Mouse (Mus musculus) kidney, postnatal 25 days (tissue): Measurements from ENCODE around the gene Gm28053.

Experiments
- DNase-seq, 2 experiments: peaks; one replicate each; pipeline ENCODE4 v3.0.0; 2021; ENCODE audit warnings: mixed read lengths in 2 of 2

Gm28053 gene

GRCm38 (mm10) chr6:48692962-48693361, 25.4 kb upstream of the Gm28053 start:
- DNase-seq, result no peak

- no peak for DNase-seq
These were observed 21.4 kb upstream of the Gm28053 start for GRCm38 (mm10) chr6:48696830-48697554.

DNA sequence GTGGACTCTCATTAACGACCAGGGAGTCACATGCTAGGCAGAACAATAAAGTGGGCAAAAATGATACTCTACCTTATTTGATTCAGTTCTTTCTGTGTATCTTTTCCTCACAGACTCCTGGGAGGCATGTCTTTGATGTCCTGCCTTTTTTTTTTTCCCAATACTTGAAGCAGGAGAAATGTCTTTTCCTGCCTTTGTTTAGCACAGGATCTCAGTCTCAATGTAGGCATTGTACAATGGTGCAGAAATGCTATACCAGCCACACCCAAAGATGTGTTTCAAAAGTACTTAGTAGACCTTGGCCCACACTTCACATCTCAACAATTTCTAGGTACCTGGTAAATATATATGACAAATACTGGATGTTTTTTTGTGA, 20.9 kb upstream of the Gm28053 start:
- no peak for DNase-seq

DNA sequence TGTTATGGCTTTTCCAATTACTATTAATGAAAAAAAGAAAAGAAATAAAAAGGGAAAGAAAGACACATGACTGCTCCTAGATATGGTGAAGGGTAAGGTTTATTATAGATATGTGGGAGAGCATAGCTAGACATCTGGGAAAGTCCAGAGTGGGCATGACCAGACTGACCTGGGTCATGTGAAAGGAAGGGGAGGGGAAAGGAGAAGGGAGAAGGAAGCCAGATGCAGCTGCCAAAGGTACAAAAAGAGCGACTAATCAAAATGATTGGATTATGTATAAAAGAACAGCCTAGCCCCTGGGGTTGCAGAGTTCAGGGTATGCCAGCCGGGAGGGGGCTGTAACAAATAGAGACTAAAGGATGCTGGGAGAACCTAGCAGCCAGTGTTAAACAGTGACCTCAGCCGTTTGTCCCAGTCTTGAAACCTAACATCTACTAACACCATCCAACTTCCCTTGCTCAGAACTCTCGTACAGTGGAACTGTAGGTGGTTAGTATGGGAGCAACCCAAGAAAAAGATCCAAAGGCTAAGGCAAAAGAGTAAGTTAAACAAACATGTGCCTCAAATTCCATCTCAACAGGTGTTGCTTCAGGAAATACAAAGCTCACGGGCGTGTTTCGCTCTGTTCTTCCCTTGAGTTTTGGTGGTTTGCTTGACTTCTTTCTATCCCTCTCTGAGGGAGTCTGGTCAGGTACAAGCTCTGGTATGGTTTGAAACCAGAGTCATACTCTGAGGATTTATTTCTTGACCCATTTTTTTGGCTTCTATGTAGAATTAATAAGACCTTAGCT, 20.1 kb upstream of the Gm28053 start:
- DNase-seq, result no peak

DNA sequence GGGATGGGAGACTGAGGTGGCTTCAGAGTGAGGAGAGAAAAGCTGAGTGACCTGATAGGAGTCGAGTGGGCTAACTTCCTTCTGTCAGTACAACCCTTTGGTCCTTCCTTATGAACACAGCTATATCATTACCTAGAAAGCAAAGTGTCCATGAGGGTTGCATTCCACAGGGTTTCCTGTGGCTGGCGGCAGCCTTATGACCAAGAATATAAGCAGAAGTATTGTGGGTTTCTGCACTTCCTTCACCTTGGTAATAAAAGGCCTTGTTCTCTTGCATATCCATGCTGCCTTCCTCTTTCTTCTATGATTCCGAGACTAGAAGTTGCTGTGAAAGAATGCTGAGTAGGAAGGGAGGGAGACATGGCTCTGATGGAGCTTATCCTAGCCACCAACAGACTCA, 19.5 kb upstream of the Gm28053 start:
- DNase-seq, result no peak

- DNase-seq, result peak; percentile 36 to 76
These were observed 17.9 kb upstream of the Gm28053 start for GRCm38 (mm10) chr6:48700251-48701075.

GRCm38 (mm10) chr6:48702146-48702545, 16.3 kb upstream of the Gm28053 start:
- DNase-seq, result no peak

GRCm38 (mm10) chr6:48702601-48703000, 15.8 kb upstream of the Gm28053 start:
- DNase-seq, result no peak

GRCm38 (mm10) chr6:48704146-48704545, 14.3 kb upstream of the Gm28053 start:
- no peak for DNase-seq

GRCm38 (mm10) chr6:48706130-48706529, 12.3 kb upstream of the Gm28053 start:
- no peak for DNase-seq

DNA sequence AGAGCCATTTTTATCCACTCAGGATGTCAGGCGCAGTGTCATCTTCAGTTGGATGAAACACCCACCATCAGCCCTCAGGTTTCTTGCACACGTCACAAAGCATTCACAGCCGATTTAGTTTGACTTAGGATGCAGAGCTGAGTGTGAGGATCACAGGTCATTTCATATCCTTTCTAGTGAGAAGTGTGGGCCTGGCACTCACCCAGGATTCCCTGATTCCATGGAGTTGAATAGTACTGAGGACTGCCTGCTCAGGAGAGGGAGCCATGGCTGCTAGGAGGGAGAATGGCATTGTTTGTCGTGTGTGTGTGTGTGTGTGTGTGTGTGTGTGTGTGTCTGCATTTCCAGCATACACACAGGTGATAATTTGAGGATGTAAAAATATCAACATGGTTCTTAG, 1.9 kb downstream of the Gm28053 start:
- peak in 1 of 2 experiments; percentile 47 for DNase-seq

GRCm38 (mm10) chr6:48723468-48723867, 5.1 kb downstream of the Gm28053 start:
- no peak for DNase-seq

DNA sequence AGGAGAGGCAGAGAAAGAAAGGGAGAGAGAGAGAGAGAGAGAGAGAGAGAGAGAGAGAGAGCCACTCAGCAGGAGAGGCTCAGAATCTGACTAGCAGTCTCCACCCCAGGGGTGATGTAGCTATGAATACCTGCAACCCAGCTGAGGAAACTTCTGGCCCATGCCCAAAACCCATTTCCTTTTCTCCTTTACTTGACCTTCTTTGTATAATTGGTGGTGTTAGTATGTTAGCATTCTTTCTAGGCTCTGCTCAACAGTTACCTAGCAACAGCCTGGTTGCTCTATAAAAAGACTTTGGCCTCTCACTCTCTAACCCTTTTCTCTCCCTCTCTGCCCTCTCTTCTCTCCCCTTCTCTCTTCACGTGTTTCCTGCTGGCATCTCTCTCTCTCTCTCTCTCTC, 7.1 kb downstream of the Gm28053 start:
- DNase-seq, result peak; percentile 92 to 94

GRCm38 (mm10) chr6:48727761-48728160, 9.4 kb downstream of the Gm28053 start:
- DNase-seq, result no peak

- DNase-seq, result no peak
These were observed 14.5 kb downstream of the Gm28053 start for GRCm38 (mm10) chr6:48732864-48733304.

DNA sequence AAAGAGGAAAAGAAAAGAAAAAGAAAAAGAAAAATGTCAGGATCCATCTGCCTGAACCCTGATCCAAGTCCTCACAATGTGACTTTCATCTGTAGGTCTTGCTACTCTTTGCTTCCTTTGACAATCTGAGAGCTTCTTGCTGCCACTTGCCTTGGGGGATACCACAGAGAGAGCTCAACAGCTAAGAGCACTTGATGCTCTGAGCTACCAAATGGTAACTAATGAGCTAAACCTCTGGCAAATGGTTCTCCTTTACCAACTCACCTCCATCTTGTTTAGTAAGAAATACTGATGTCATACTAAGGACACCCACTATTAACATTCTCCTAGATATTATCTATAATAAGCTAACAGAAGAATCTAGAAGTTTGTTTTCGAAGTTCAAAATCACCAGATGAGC, 15.3 kb downstream of the Gm28053 start:
- no peak for DNase-seq

GRCm38 (mm10) chr6:48737053-48737452, 18.6 kb downstream of the Gm28053 start:
- DNase-seq, result no peak

- no peak for DNase-seq
These were observed 19.3 kb downstream of the Gm28053 start for GRCm38 (mm10) chr6:48737688-48738087.

DNA sequence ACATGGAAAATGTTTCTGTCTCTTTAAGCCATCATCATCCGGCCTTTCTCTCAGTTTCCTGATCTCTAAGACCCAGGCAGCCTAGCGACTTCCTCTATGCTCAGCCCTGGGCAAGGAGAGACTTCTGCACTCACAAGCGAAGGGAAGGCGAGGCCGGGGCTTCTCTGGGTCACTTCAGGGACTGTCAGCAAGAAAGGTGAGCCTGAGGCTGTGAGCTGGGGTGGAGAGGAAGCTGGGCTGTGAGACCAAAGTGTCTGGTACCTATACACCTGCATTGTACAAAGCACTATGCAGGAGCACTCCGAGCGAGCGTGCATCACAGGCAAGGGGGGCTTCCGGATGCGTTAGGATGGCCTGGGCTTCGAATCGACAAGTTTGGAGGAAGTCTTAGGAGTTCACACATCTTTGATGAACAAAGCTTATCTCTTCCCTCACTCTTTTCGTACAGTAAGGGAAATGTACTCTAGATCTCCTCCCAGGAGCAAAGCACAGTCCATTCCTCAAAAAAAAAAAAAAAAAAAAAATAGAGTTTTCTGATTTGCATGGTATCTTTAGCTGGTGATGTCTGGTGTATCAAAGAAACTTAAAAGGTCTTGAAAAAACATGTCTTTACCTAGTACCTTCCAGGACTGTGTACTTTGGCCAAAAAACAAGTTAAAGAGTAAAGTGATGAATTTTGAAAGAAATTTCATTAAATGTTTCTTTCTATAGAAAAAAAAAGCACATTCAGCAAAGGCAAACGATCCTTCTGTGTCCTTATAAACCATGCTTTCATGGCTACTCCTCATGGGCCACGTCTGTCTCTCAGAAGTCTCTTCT, 20.8 kb downstream of the Gm28053 start, which contains the start of gene Gimap1:
TSS of gene Gimap1 (plus strand) at position 94 of the 819 bp plus-strand sequence.
- peak; percentile 64 to 70 for DNase-seq

DNA sequence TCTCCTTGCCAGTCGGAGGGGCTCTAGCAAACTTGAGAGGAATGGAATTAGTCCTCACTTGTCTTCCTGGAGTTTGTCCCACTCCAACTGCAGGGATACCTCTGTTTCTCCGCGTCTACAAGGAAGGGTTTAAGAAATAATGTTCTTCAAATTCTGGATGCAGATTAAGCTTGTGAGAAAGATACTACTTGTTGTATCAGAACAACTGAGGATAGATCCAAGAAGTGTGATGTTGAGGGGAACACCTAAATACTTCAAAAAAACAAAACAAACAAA, 21.3 kb downstream of the Gm28053 start:
- DNase-seq, result no peak

DNA sequence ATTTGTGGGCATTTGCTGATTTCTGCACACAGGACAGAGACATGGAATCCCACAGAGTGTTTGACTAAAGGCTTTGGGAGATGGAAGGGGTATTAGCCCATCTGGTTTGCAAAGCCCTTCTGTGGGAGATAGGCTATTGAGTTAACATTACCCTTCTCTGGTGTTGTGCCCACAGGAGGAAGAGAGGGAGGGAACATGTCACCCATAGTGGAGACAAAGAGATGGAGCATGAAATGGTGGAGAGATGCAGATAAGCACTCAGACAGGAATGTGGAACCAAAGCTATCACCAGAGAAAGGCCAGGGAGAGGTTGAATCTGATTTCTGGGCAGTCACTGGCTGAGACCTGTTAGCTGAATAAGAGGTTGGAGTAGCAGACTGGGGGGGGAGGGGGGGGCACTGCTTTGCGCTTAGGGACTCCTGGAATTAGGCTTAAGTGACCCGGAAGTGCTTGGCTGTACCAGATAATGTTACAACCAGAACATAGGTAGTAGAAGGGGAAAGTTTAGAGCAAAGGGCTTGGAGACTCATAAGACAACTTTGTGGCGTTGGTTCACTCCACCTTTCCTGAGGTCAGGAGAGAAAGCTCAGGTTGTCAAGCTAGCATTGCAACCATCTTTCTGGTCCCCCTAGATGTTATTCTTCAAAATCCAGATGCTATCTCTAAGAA, 22.2 kb downstream of the Gm28053 start:
- DNase-seq, result no peak

DNA sequence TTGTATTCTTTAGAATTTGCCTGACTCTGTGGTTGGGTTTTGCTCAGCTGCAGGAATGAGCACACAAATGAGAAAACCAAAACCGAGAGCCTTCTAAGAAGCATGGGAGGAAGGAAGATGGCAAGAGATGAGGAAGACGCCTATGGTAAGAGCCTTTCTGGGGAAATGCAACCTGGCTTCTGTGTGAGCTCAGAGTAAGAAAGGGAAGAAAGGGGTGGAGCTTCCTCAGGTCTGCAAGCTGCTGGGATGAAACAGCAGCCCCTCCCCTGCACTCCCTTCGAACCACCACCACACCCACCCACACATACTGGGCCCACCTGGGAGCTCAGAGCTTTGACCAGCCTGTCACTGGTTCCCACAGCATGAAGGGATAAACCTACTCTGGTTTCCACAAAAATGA, 22.9 kb downstream of the Gm28053 start:
- no peak for DNase-seq
